Mouse (Mus musculus): ENCODE data around the gene Atg4a-ps. TPM values are rescaled to one million over a fixed set of nuclear protein-coding genes. Genes with fewer than 3 reads are reported as not detected.

Atg4a-ps gene
- polyA plus RNA-seq, 1 experiment from 2014 or later, result 0.77 TPM

- no peak overlapping the region for H3K4me2 ChIP-seq (ENCODE audit: low read depth, low read length)
- H3K9me3 ChIP-seq (replicated peaks; ENCODE audit: control insufficient read depth, low read length), result no peaks in the 10 kb centered on the region
- H3K27ac ChIP-seq (ENCODE audit: low read length), result no peak overlapping the region
- H3K9ac ChIP-seq (ENCODE audit: low read length), result no peak overlapping the region
- WGBS, result 70% methylated on average over 8 of the region's 8 CpGs
- no peak overlapping the region for H3K4me3 ChIP-seq (ENCODE audit: low read length)
- no peak for ATAC-seq (replicated peaks; ENCODE audit: extremely low read depth, insufficient read depth, low FRiP score)
- H3K27me3 ChIP-seq (ENCODE audit: control insufficient read depth, insufficient read depth, low read length), result no peaks in the 10 kb centered on the region
- H3K36me3 ChIP-seq (ENCODE audit: control insufficient read depth, insufficient read depth), result no peaks in the 10 kb centered on the region
- H3K4me1 ChIP-seq (ENCODE audit: control insufficient read depth, insufficient read depth, low read length), result no peaks in the 10 kb centered on the region
These were observed 5.6 kb downstream of the Atg4a-ps start for GRCm38 (mm10) chr3:103640226-103640803.

DNA sequence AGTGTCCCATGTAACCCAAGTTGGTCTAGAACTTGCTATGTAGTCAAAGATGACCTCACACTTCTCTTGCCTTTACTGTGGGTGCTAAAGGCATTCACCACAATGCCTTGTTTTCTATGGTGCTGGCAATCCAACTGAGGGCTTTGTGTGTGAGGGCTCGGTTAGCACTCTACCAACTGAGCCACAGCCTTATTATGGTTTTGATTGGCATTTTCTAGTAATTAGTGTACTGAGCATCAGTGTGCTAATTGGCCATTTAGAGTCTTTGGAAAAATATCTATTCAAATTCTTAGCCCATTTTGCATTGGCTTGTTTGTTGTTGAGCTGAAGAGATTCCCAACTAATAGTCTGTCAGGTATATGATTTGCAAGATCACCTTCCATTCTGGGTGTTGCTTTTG is 8.2 kb downstream of the Atg4a-ps start:
- no peak overlapping the region for H3K4me2 ChIP-seq (ENCODE audit: low read depth, low read length)
- no peak overlapping the region for H3K4me3 ChIP-seq (ENCODE audit: low read length)
- no peaks in the 10 kb centered on the region for H3K36me3 ChIP-seq (ENCODE audit: control insufficient read depth, insufficient read depth)
- H3K27me3 ChIP-seq (ENCODE audit: control insufficient read depth, insufficient read depth, low read length), result no peaks in the 10 kb centered on the region
- no peak for ATAC-seq (replicated peaks; ENCODE audit: extremely low read depth, insufficient read depth, low FRiP score)
- H3K9me3 ChIP-seq (replicated peaks; ENCODE audit: control insufficient read depth, low read length), result no peaks in the 10 kb centered on the region
- no peak overlapping the region for H3K27ac ChIP-seq (ENCODE audit: low read length)
- 83% methylated on average over 1 of the region's 1 CpGs for WGBS
- no peaks in the 10 kb centered on the region for H3K4me1 ChIP-seq (ENCODE audit: control insufficient read depth, insufficient read depth, low read length)
- no peak overlapping the region for H3K9ac ChIP-seq (ENCODE audit: low read length)

DNA sequence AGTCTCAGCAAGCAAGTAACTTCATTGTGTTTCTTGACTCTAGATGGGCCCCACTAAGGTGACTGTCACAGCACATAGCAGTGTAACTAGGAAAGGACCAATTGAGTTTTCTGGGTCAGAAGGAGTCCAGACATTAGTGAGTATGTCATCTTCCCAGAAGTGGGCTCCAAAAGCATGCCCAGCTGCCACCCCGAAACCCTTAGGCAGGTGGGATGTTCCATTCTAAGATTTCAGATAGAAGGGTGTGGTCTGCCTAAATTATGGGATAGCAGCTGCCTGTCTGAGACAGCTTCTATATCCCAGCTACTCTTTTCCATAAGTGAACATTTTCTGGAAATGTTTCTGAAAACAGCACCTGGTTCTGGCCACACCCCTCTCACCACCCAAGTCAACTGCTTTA is 11.6 kb downstream of the Atg4a-ps start:
- H3K27ac ChIP-seq (ENCODE audit: low read length), result no peak overlapping the region
- no peak overlapping the region for H3K9ac ChIP-seq (ENCODE audit: low read length)
- no peaks in the 10 kb centered on the region for H3K36me3 ChIP-seq (ENCODE audit: control insufficient read depth, insufficient read depth)
- no peak overlapping the region for H3K4me2 ChIP-seq (ENCODE audit: low read depth, low read length)
- no peak overlapping the region for H3K4me3 ChIP-seq (ENCODE audit: low read length)
- no peaks in the 10 kb centered on the region for H3K4me1 ChIP-seq (ENCODE audit: control insufficient read depth, insufficient read depth, low read length)
- no peak for ATAC-seq (replicated peaks; ENCODE audit: extremely low read depth, insufficient read depth, low FRiP score)
- H3K9me3 ChIP-seq (replicated peaks; ENCODE audit: control insufficient read depth, low read length), result no peaks in the 10 kb centered on the region
- no peaks in the 10 kb centered on the region for H3K27me3 ChIP-seq (ENCODE audit: control insufficient read depth, insufficient read depth, low read length)
- WGBS, result 97% methylated on average over 1 of the region's 1 CpGs

GRCm38 (mm10) chr3:103633831-103634230 is 12.0 kb downstream of the Atg4a-ps start:
- no peaks in the 10 kb centered on the region for H3K27me3 ChIP-seq (ENCODE audit: control insufficient read depth, insufficient read depth, low read length)
- ATAC-seq (replicated peaks; ENCODE audit: extremely low read depth, insufficient read depth, low FRiP score), result no peak
- no peak overlapping the region for H3K27ac ChIP-seq (ENCODE audit: low read length)
- H3K4me2 ChIP-seq (ENCODE audit: low read depth, low read length), result no peak overlapping the region
- no peak overlapping the region for H3K4me3 ChIP-seq (ENCODE audit: low read length)
- no peaks in the 10 kb centered on the region for H3K4me1 ChIP-seq (ENCODE audit: control insufficient read depth, insufficient read depth, low read length)
- no peaks in the 10 kb centered on the region for H3K9me3 ChIP-seq (replicated peaks; ENCODE audit: control insufficient read depth, low read length)
- 54% methylated on average over 4 of the region's 4 CpGs for WGBS
- no peaks in the 10 kb centered on the region for H3K36me3 ChIP-seq (ENCODE audit: control insufficient read depth, insufficient read depth)
- no peak overlapping the region for H3K9ac ChIP-seq (ENCODE audit: low read length)

GRCm38 (mm10) chr3:103633124-103633523 is 12.7 kb downstream of the Atg4a-ps start:
- no peak for ATAC-seq (replicated peaks; ENCODE audit: extremely low read depth, insufficient read depth, low FRiP score)
- H3K4me3 ChIP-seq (ENCODE audit: low read length), result no peak overlapping the region
- H3K36me3 ChIP-seq (ENCODE audit: control insufficient read depth, insufficient read depth), result no peaks in the 10 kb centered on the region
- no peaks in the 10 kb centered on the region for H3K9me3 ChIP-seq (replicated peaks; ENCODE audit: control insufficient read depth, low read length)
- WGBS, result 80% methylated on average over 7 of the region's 7 CpGs
- H3K27me3 ChIP-seq (ENCODE audit: control insufficient read depth, insufficient read depth, low read length), result no peaks in the 10 kb centered on the region
- H3K4me2 ChIP-seq (ENCODE audit: low read depth, low read length), result no peak overlapping the region
- no peaks in the 10 kb centered on the region for H3K4me1 ChIP-seq (ENCODE audit: control insufficient read depth, insufficient read depth, low read length)
- no peak overlapping the region for H3K27ac ChIP-seq (ENCODE audit: low read length)
- H3K9ac ChIP-seq (ENCODE audit: low read length), result no peak overlapping the region

DNA sequence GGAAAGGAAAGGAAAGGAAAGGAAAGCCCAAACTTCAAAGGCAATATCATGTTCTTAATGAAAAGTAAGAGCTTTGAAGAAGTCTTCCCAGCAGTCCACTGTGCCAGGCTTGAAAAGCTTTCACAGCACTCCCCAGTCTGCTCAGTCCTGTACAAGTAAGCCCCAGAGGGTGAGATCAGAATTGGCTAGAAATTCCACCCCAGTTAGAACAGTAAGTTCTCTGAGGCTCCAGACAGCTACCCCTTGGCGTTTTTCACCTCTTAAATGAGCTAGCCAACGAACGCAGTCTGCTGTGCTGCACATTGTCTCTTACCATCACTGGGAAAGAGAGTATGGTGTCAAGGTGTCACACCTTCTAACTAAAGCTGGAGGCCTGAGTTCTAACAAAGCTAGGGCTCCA is 18.2 kb downstream of the Atg4a-ps start:
- H3K4me2 ChIP-seq (ENCODE audit: low read depth, low read length), result no peak overlapping the region
- no peak overlapping the region for H3K9ac ChIP-seq (ENCODE audit: low read length)
- H3K27ac ChIP-seq (ENCODE audit: low read length), result no peak overlapping the region
- H3K9me3 ChIP-seq (replicated peaks; ENCODE audit: control insufficient read depth, low read length), result no peaks in the 10 kb centered on the region
- 72% methylated on average over 3 of the region's 3 CpGs for WGBS
- ATAC-seq (replicated peaks; ENCODE audit: extremely low read depth, insufficient read depth, low FRiP score), result no peak
- peaks cover 6% of the 10 kb centered on the region for H3K4me1 ChIP-seq (ENCODE audit: control insufficient read depth, insufficient read depth, low read length)
- no peaks in the 10 kb centered on the region for H3K36me3 ChIP-seq (ENCODE audit: control insufficient read depth, insufficient read depth)
- H3K27me3 ChIP-seq (ENCODE audit: control insufficient read depth, insufficient read depth, low read length), result no peaks in the 10 kb centered on the region
- H3K4me3 ChIP-seq (ENCODE audit: low read length), result no peak overlapping the region

DNA sequence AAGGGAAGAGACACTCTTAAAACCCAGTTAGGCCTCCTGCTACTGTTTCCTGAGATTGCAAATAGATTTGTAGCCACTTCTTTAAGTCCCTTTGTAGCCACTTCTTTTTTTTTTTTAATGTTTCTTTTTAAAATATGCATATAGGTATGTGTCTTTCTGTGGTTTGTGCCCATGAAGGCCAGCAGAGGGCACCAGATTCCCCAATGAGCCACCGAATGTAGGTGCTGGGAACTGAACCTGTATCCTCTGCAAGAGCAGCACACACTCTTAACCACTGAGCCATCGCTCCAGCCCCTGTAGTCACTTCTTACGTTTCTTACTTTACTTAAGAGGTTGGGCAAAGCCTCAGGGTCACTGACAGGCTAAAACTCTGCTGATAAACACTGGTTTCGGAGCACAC is 19.4 kb downstream of the Atg4a-ps start:
- no peak for ATAC-seq (replicated peaks; ENCODE audit: extremely low read depth, insufficient read depth, low FRiP score)
- Histone ChIP-seq H3K9me3 (replicated peaks; ENCODE audit: control insufficient read depth, low read length) (no peaks in the 10 kb centered on the region), H3K36me3 (ENCODE audit: control insufficient read depth, insufficient read depth) (no peaks in the 10 kb centered on the region), H3K4me3 (ENCODE audit: low read length) (no peak overlapping the region), H3K27ac (ENCODE audit: low read length) (no peak overlapping the region), H3K4me2 (ENCODE audit: low read depth, low read length) (no peak overlapping the region), H3K4me1 (ENCODE audit: control insufficient read depth, insufficient read depth, low read length) (peaks cover 6% of the 10 kb centered on the region), H3K27me3 (ENCODE audit: control insufficient read depth, insufficient read depth, low read length) (no peaks in the 10 kb centered on the region), H3K9ac (ENCODE audit: low read length) (no peak overlapping the region)
- 92% methylated on average over 4 of the region's 4 CpGs for WGBS

DNA sequence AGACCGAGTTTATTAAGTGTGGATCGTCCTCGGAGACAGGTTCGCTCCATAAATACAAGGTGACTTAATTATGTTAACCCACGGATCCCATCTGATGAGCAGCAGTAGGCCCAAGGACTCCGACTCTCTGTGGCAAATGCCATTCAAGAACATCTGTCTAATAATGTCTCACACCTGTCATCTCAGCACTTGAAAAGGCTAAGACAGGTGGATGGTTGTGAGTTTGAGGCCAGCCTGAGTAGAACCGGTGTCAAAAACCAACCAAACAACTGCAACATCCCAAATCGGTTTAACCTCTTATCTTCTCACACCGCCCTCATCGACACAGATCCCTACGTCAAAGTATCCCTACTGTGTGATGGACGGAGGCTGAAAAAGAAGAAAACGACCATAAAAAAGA is 20.7 kb downstream of the Atg4a-ps start:
- ATAC-seq (replicated peaks; ENCODE audit: extremely low read depth, insufficient read depth, low FRiP score), result no peak
- WGBS, result 82% methylated on average over 13 of the region's 13 CpGs

GRCm38 (mm10) chr3:103624591-103625051 is 21.2 kb downstream of the Atg4a-ps start:
- H3K9ac ChIP-seq (ENCODE audit: low read length), result no peak overlapping the region
- peaks cover 6% of the 10 kb centered on the region for H3K4me1 ChIP-seq (ENCODE audit: control insufficient read depth, insufficient read depth, low read length)
- H3K27me3 ChIP-seq (ENCODE audit: control insufficient read depth, insufficient read depth, low read length), result no peaks in the 10 kb centered on the region
- H3K4me3 ChIP-seq (ENCODE audit: low read length), result no peak overlapping the region
- H3K9me3 ChIP-seq (replicated peaks; ENCODE audit: control insufficient read depth, low read length), result no peaks in the 10 kb centered on the region
- ATAC-seq (replicated peaks; ENCODE audit: extremely low read depth, insufficient read depth, low FRiP score), result no peak
- H3K36me3 ChIP-seq (ENCODE audit: control insufficient read depth, insufficient read depth), result no peaks in the 10 kb centered on the region
- WGBS, result 22% methylated on average over 5 of the region's 5 CpGs
- no peak overlapping the region for H3K4me2 ChIP-seq (ENCODE audit: low read depth, low read length)
- H3K27ac ChIP-seq (ENCODE audit: low read length), result no peak overlapping the region

More for the DNA sequence above, 20.7 kb downstream of the Atg4a-ps start:
- Histone ChIP-seq H3K27me3 (ENCODE audit: control insufficient read depth, insufficient read depth, low read length) (no peaks in the 10 kb centered on the region), H3K4me3 (ENCODE audit: low read length) (no peak overlapping the region), H3K9ac (ENCODE audit: low read length) (no peak overlapping the region), H3K4me2 (ENCODE audit: low read depth, low read length) (no peak overlapping the region), H3K9me3 (replicated peaks; ENCODE audit: control insufficient read depth, low read length) (no peaks in the 10 kb centered on the region), H3K36me3 (ENCODE audit: control insufficient read depth, insufficient read depth) (no peaks in the 10 kb centered on the region), H3K4me1 (ENCODE audit: control insufficient read depth, insufficient read depth, low read length) (peaks cover 6% of the 10 kb centered on the region), H3K27ac (ENCODE audit: low read length) (no peak overlapping the region)

Measured in heart, embryonic 16.5 days (tissue).